In genomic region chr11:101616104-101616503, GRCm38 (mm10) we compare ENCODE assay signal across 27 mouse cellular contexts. TPM values are rescaled to one million over a fixed set of nuclear protein-coding genes. Genes with fewer than 3 reads are reported as not detected.
A peak's percentile ranks its signal among the peaks of the same experiment; 100 is the strongest.
DNase-seq lines count a peak whose midpoint lies in the region; ATAC-seq lines count a peak whose summit lies in the region.
"Had no signal": no experiment of that assay in that cellular context is flagged by ENCODE, and none has a peak within 500 bp of the region (broad histone marks: within the 10 kb centered on the region; RNA-seq: fewer than 3 reads in every experiment).

No protein-coding gene starts in this region.

- H3K4me2 ChIP-seq in forebrain, embryonic 15.5 days (replicated peaks) = no peak overlapping the region
- H3K4me2 ChIP-seq in forebrain, embryonic 12.5 days = no peak overlapping the region
- H3K4me2 ChIP-seq in liver, embryonic 12.5 days = peak overlapping the region; percentile 17
- H3K4me2 ChIP-seq in liver, embryonic 11.5 days = no peak overlapping the region
- H3K4me2 ChIP-seq in liver, embryonic 13.5 days = peak overlapping the region; percentile 38
- H3K4me2 ChIP-seq in liver, embryonic 16.5 days (ENCODE audit: low read depth, low read length) = no peak overlapping the region
- no peak overlapping the region for H3K4me2 ChIP-seq in intestine, embryonic 16.5 days (ENCODE audit: low read depth, low read length)
- H3K4me2 ChIP-seq: embryonic facial prominence, embryonic 12.5 days; embryonic facial prominence, embryonic 15.5 days; heart, embryonic 11.5 days; hindbrain, embryonic 13.5 days; intestine, embryonic 15.5 days had no signal

- peak overlapping the region; percentile 77; the same call in 1 of the 2 replicates for H3K27ac ChIP-seq in forebrain, embryonic 15.5 days (replicated peaks)
- no peak overlapping the region for H3K27ac ChIP-seq in forebrain, embryonic 12.5 days
- H3K27ac ChIP-seq in liver, embryonic 12.5 days = no peak overlapping the region; the same call in 1 of the 2 replicates
- H3K27ac ChIP-seq in liver, embryonic 11.5 days (ENCODE audit: low read depth, low read length) = no peak overlapping the region
- peak overlapping the region; percentile 51 for H3K27ac ChIP-seq in liver, embryonic 13.5 days
- peak overlapping the region; percentile 35 for H3K27ac ChIP-seq in liver, embryonic 16.5 days (ENCODE audit: low read length)
- H3K27ac ChIP-seq in intestine, embryonic 16.5 days (ENCODE audit: low read length) = no peak overlapping the region
- H3K27ac ChIP-seq: embryonic facial prominence, embryonic 12.5 days; embryonic facial prominence, embryonic 15.5 days; hindbrain, embryonic 13.5 days; intestine, embryonic 15.5 days had no signal

- peaks cover 38% of the 10 kb centered on the region for H3K4me1 ChIP-seq in forebrain, embryonic 15.5 days
- H3K4me1 ChIP-seq in forebrain, embryonic 12.5 days = peaks cover 35% of the 10 kb centered on the region
- peaks cover 46% of the 10 kb centered on the region for H3K4me1 ChIP-seq in liver, embryonic 12.5 days
- H3K4me1 ChIP-seq in liver, embryonic 11.5 days (replicated peaks; ENCODE audit: control insufficient read depth, insufficient read depth, low read length) = peaks cover 24% of the 10 kb centered on the region
- peaks cover 49% of the 10 kb centered on the region for H3K4me1 ChIP-seq in liver, embryonic 13.5 days (replicated peaks)
- H3K4me1 ChIP-seq in liver, embryonic 16.5 days (ENCODE audit: control insufficient read depth, low read depth, low read length) = peaks cover 38% of the 10 kb centered on the region
- H3K4me1 ChIP-seq in intestine, embryonic 16.5 days (ENCODE audit: control insufficient read depth, insufficient read depth, low read length) = no peaks in the 10 kb centered on the region

- no peak for ATAC-seq in forebrain, embryonic 15.5 days (replicated peaks)
- ATAC-seq in forebrain, embryonic 12.5 days (ENCODE audit: low FRiP score) = no peak
- peak; percentile 67 for ATAC-seq in liver, embryonic 12.5 days
- no peak for ATAC-seq in liver, embryonic 11.5 days (replicated peaks; ENCODE audit: low FRiP score)
- peak; percentile 75 for ATAC-seq in liver, embryonic 13.5 days (ENCODE audit: low read depth)
- ATAC-seq in liver, embryonic 16.5 days (ENCODE audit: low read depth) = 0 out of 2 replicates have a peak, but pooled peaks have one; percentile 25
- ATAC-seq in intestine, embryonic 16.5 days = no peak
- ATAC-seq: CD4-positive, CD25-positive, alpha-beta regulatory T cell, adult 4 months; hindbrain, embryonic 16.5 days had no signal

- 93% methylated on average over 8 of the region's 8 CpGs for WGBS in forebrain, embryonic 15.5 days
- WGBS in forebrain, embryonic 12.5 days = 95% methylated on average over 8 of the region's 8 CpGs
- WGBS in liver, embryonic 12.5 days (ENCODE audit: insufficient replicate concordance) = 58% methylated on average over 8 of the region's 8 CpGs
- WGBS in liver, embryonic 11.5 days = 73% methylated on average over 8 of the region's 8 CpGs
- WGBS in liver, embryonic 13.5 days (ENCODE audit: insufficient replicate concordance) = 45% methylated on average over 8 of the region's 8 CpGs
- 49% methylated on average over 8 of the region's 8 CpGs for WGBS in liver, embryonic 16.5 days (ENCODE audit: insufficient replicate concordance)
- WGBS in intestine, embryonic 16.5 days = 85% methylated on average over 8 of the region's 8 CpGs

- H3K4me3 ChIP-seq in forebrain, embryonic 15.5 days = no peak overlapping the region
- H3K4me3 ChIP-seq in forebrain, embryonic 12.5 days (replicated peaks) = no peak overlapping the region
- no peak overlapping the region for H3K4me3 ChIP-seq in liver, embryonic 12.5 days
- no peak overlapping the region for H3K4me3 ChIP-seq in liver, embryonic 11.5 days (ENCODE audit: low read depth, low read length)
- H3K4me3 ChIP-seq in liver, embryonic 13.5 days (replicated peaks) = no peak overlapping the region
- no peak overlapping the region for H3K4me3 ChIP-seq in liver, embryonic 16.5 days (ENCODE audit: low read depth, low read length)
- no peak overlapping the region for H3K4me3 ChIP-seq in intestine, embryonic 16.5 days (ENCODE audit: low read length)
- H3K4me3 ChIP-seq: embryonic facial prominence, embryonic 12.5 days; embryonic facial prominence, embryonic 15.5 days; hindbrain, embryonic 10.5 days; hindbrain, embryonic 13.5 days; intestine, embryonic 15.5 days had no signal

- no peak for DNase-seq in liver, embryonic 11.5 days (ENCODE audit: low spot score)
- DNase-seq in liver, embryonic 13.5 days = no peak
- no peak for DNase-seq in embryo, embryonic 11 days
- DNase-seq: adrenal gland, adult 2 months; adrenal gland, postnatal 14 days; cerebellum, adult 18-20 months; cerebellum, adult 9-10 months; cerebellum, postnatal 14 days; gastrocnemius, postnatal 14 days; heart, adult 11 months; heart, postnatal 36 days had no signal

- no peaks in the 10 kb centered on the region for H3K36me3 ChIP-seq in forebrain, embryonic 15.5 days
- no peaks in the 10 kb centered on the region for H3K36me3 ChIP-seq in forebrain, embryonic 12.5 days (replicated peaks)
- no peaks in the 10 kb centered on the region for H3K36me3 ChIP-seq in liver, embryonic 12.5 days
- H3K36me3 ChIP-seq in liver, embryonic 11.5 days (ENCODE audit: control insufficient read depth, insufficient read depth, low read length) = no peaks in the 10 kb centered on the region
- H3K36me3 ChIP-seq in liver, embryonic 13.5 days = no peaks in the 10 kb centered on the region
- H3K36me3 ChIP-seq in liver, embryonic 16.5 days (ENCODE audit: control insufficient read depth, insufficient read depth) = no peaks in the 10 kb centered on the region
- no peaks in the 10 kb centered on the region for H3K36me3 ChIP-seq in intestine, embryonic 16.5 days (ENCODE audit: control insufficient read depth, insufficient read depth, low read length)
- H3K36me3 ChIP-seq: embryonic facial prominence, embryonic 12.5 days; embryonic facial prominence, embryonic 15.5 days; hindbrain, embryonic 10.5 days; hindbrain, embryonic 13.5 days; intestine, embryonic 15.5 days had no signal

- no peaks in the 10 kb centered on the region for H3K27me3 ChIP-seq in forebrain, embryonic 15.5 days
- no peaks in the 10 kb centered on the region for H3K27me3 ChIP-seq in forebrain, embryonic 12.5 days
- peaks cover 12% of the 10 kb centered on the region; the same call in 1 of the 2 replicates for H3K27me3 ChIP-seq in liver, embryonic 12.5 days (replicated peaks)
- peaks cover 3% of the 10 kb centered on the region; the same call in 1 of the 2 replicates for H3K27me3 ChIP-seq in liver, embryonic 11.5 days (replicated peaks; ENCODE audit: control insufficient read depth, insufficient read depth, low read length)
- no peaks in the 10 kb centered on the region for H3K27me3 ChIP-seq in liver, embryonic 13.5 days
- no peaks in the 10 kb centered on the region; the same call in 1 of the 2 replicates for H3K27me3 ChIP-seq in liver, embryonic 16.5 days (ENCODE audit: control insufficient read depth, insufficient read depth, low read depth, low read length)
- no peaks in the 10 kb centered on the region for H3K27me3 ChIP-seq in intestine, embryonic 16.5 days (replicated peaks; ENCODE audit: control insufficient read depth, insufficient read depth, low read length)
- H3K27me3 ChIP-seq: embryonic facial prominence, embryonic 12.5 days; embryonic facial prominence, embryonic 15.5 days; intestine, embryonic 15.5 days had no signal

- H3K9me3 ChIP-seq in forebrain, embryonic 15.5 days = no peaks in the 10 kb centered on the region
- no peaks in the 10 kb centered on the region for H3K9me3 ChIP-seq in forebrain, embryonic 12.5 days
- no peaks in the 10 kb centered on the region for H3K9me3 ChIP-seq in liver, embryonic 12.5 days (replicated peaks)
- no peaks in the 10 kb centered on the region for H3K9me3 ChIP-seq in liver, embryonic 11.5 days (ENCODE audit: control insufficient read depth, low read length)
- H3K9me3 ChIP-seq in liver, embryonic 13.5 days (replicated peaks) = no peaks in the 10 kb centered on the region
- H3K9me3 ChIP-seq in liver, embryonic 16.5 days (replicated peaks; ENCODE audit: control insufficient read depth, low read length) = no peaks in the 10 kb centered on the region
- no peaks in the 10 kb centered on the region for H3K9me3 ChIP-seq in intestine, embryonic 16.5 days (ENCODE audit: control insufficient read depth, low read length)
- H3K9me3 ChIP-seq: embryonic facial prominence, embryonic 12.5 days; embryonic facial prominence, embryonic 15.5 days; hindbrain, embryonic 10.5 days; hindbrain, embryonic 13.5 days; intestine, embryonic 15.5 days had no signal

- no peak overlapping the region for H3K9ac ChIP-seq in forebrain, embryonic 15.5 days (replicated peaks)
- no peak overlapping the region for H3K9ac ChIP-seq in forebrain, embryonic 12.5 days
- no peak overlapping the region for H3K9ac ChIP-seq in liver, embryonic 12.5 days
- H3K9ac ChIP-seq in liver, embryonic 11.5 days (ENCODE audit: low read depth, low read length) = no peak overlapping the region
- no peak overlapping the region for H3K9ac ChIP-seq in liver, embryonic 13.5 days
- no peak overlapping the region for H3K9ac ChIP-seq in liver, embryonic 16.5 days (ENCODE audit: low read depth, low read length)
- H3K9ac ChIP-seq in intestine, embryonic 16.5 days (ENCODE audit: low read depth, low read length) = no peak overlapping the region
- H3K9ac ChIP-seq: embryonic facial prominence, embryonic 12.5 days; embryonic facial prominence, embryonic 15.5 days; intestine, embryonic 15.5 days had no signal

RNA-seq across cellular contexts. Expression of gene Rdm1, which starts 10.9 kb away (rescaled TPM):
- 31.0 and 34.6 TPM in 2 replicates for polyA plus RNA-seq in forebrain, embryonic 15.5 days (2015; fragmentation: Nextera tagmentation; extraction: Ambion mirVana)
- polyA plus RNA-seq in forebrain, embryonic 12.5 days (2016; fragmentation: Nextera tagmentation; extraction: Ambion mirVana) = 50.9 and 58.5 TPM in 2 replicates
- polyA plus RNA-seq in liver, embryonic 12.5 days (2016; fragmentation: Nextera tagmentation; extraction: Ambion mirVana) = 11.8 and 12.4 TPM in 2 replicates
- 13.8 and 15.3 TPM in 2 replicates for polyA plus RNA-seq in liver, embryonic 11.5 days (2014; fragmentation: Nextera tagmentation; extraction: Ambion mirVana)
- polyA plus RNA-seq in liver, embryonic 13.5 days (2015; fragmentation: Nextera tagmentation; extraction: Ambion mirVana) = 8.3 and 8.6 TPM in 2 replicates
- polyA plus RNA-seq in liver, embryonic 16.5 days (2015; fragmentation: Nextera tagmentation; extraction: Ambion mirVana) = 10.1 and 13.2 TPM in 2 replicates
- 36.3 and 41.7 TPM in 2 replicates for polyA plus RNA-seq in intestine, embryonic 16.5 days (2015; fragmentation: Nextera tagmentation; extraction: Ambion mirVana)

RNA-seq across cellular contexts. Expression of gene Gm11634, which starts 17.0 kb away (rescaled TPM):
- not detected in 2 replicates for polyA plus RNA-seq in forebrain, embryonic 15.5 days (2015; fragmentation: Nextera tagmentation; extraction: Ambion mirVana)
- polyA plus RNA-seq in forebrain, embryonic 12.5 days (2016; fragmentation: Nextera tagmentation; extraction: Ambion mirVana) = not detected in 2 replicates
- polyA plus RNA-seq in liver, embryonic 12.5 days (2016; fragmentation: Nextera tagmentation; extraction: Ambion mirVana) = not detected in 2 replicates
- not detected in 2 replicates for polyA plus RNA-seq in liver, embryonic 11.5 days (2014; fragmentation: Nextera tagmentation; extraction: Ambion mirVana)
- polyA plus RNA-seq in liver, embryonic 13.5 days (2015; fragmentation: Nextera tagmentation; extraction: Ambion mirVana) = not detected in 2 replicates
- polyA plus RNA-seq in liver, embryonic 16.5 days (2015; fragmentation: Nextera tagmentation; extraction: Ambion mirVana) = 0.15 TPM in 1 of 2 replicates, not detected in the other
- polyA plus RNA-seq in intestine, embryonic 16.5 days (2015; fragmentation: Nextera tagmentation; extraction: Ambion mirVana) = not detected in 2 replicates
- polyA plus RNA-seq: adrenal gland, adult 2 months; C2C12; CD4-positive, CD25-positive, alpha-beta regulatory T cell, adult 4 months; embryonic facial prominence, embryonic 12.5 days; embryonic facial prominence, embryonic 15.5 days; heart, embryonic 11.5 days; heart, embryonic 14.5 days; heart, postnatal 0 days; hindbrain, embryonic 10.5 days; hindbrain, embryonic 13.5 days; hindbrain, embryonic 16.5 days; intestine, embryonic 15.5 days had no signal

RNA-seq across cellular contexts. Expression of gene Tmem106a, which starts 34.1 kb away (rescaled TPM):
- 2.0 and 2.3 TPM in 2 replicates for polyA plus RNA-seq in forebrain, embryonic 15.5 days (2015; fragmentation: Nextera tagmentation; extraction: Ambion mirVana)
- 1.8 and 3.0 TPM in 2 replicates for polyA plus RNA-seq in forebrain, embryonic 12.5 days (2016; fragmentation: Nextera tagmentation; extraction: Ambion mirVana)
- polyA plus RNA-seq in liver, embryonic 12.5 days (2016; fragmentation: Nextera tagmentation; extraction: Ambion mirVana) = 5.0 and 5.3 TPM in 2 replicates
- 6.2 and 6.8 TPM in 2 replicates for polyA plus RNA-seq in liver, embryonic 11.5 days (2014; fragmentation: Nextera tagmentation; extraction: Ambion mirVana)
- polyA plus RNA-seq in liver, embryonic 13.5 days (2015; fragmentation: Nextera tagmentation; extraction: Ambion mirVana) = 5.5 and 5.7 TPM in 2 replicates
- 7.4 and 8.0 TPM in 2 replicates for polyA plus RNA-seq in liver, embryonic 16.5 days (2015; fragmentation: Nextera tagmentation; extraction: Ambion mirVana)
- 38.6 and 49.4 TPM in 2 replicates for polyA plus RNA-seq in intestine, embryonic 16.5 days (2015; fragmentation: Nextera tagmentation; extraction: Ambion mirVana)

RNA-seq across cellular contexts. Expression of gene Arl4d, which starts 49.2 kb away (rescaled TPM):
- 45.8 TPM in 2 replicates for polyA plus RNA-seq in forebrain, embryonic 15.5 days (2015; fragmentation: Nextera tagmentation; extraction: Ambion mirVana)
- polyA plus RNA-seq in forebrain, embryonic 12.5 days (2016; fragmentation: Nextera tagmentation; extraction: Ambion mirVana) = 16.2 and 24.1 TPM in 2 replicates
- polyA plus RNA-seq in liver, embryonic 12.5 days (2016; fragmentation: Nextera tagmentation; extraction: Ambion mirVana) = 1.0 and 1.3 TPM in 2 replicates
- 3.6 and 3.9 TPM in 2 replicates for polyA plus RNA-seq in liver, embryonic 11.5 days (2014; fragmentation: Nextera tagmentation; extraction: Ambion mirVana)
- 1.1 TPM in 2 replicates for polyA plus RNA-seq in liver, embryonic 13.5 days (2015; fragmentation: Nextera tagmentation; extraction: Ambion mirVana)
- 0.99 and 1.3 TPM in 2 replicates for polyA plus RNA-seq in liver, embryonic 16.5 days (2015; fragmentation: Nextera tagmentation; extraction: Ambion mirVana)
- 6.6 and 6.9 TPM in 2 replicates for polyA plus RNA-seq in intestine, embryonic 16.5 days (2015; fragmentation: Nextera tagmentation; extraction: Ambion mirVana)
- polyA plus RNA-seq: CD4-positive, CD25-positive, alpha-beta regulatory T cell, adult 4 months had no signal

Comparison
In these comparisons a context has a peak if more than half of its experiments do, and no peak if none do; other contexts are left out.
1. ATAC-seq: peak in liver, embryonic 12.5 days (single experiment), liver, embryonic 13.5 days (single experiment) and liver, embryonic 16.5 days (single experiment); none in forebrain, embryonic 15.5 days (single experiment), forebrain, embryonic 12.5 days (single experiment), liver, embryonic 11.5 days (single experiment) and intestine, embryonic 16.5 days (single experiment).
2. H3K27ac ChIP-seq: peak in forebrain, embryonic 15.5 days (single experiment), liver, embryonic 13.5 days (single experiment) and liver, embryonic 16.5 days (single experiment); none in forebrain, embryonic 12.5 days (single experiment), liver, embryonic 12.5 days (single experiment), liver, embryonic 11.5 days (single experiment) and intestine, embryonic 16.5 days (single experiment).
3. H3K4me2 ChIP-seq: peak in liver, embryonic 12.5 days (single experiment) and liver, embryonic 13.5 days (single experiment); none in forebrain, embryonic 15.5 days (single experiment), forebrain, embryonic 12.5 days (single experiment), liver, embryonic 11.5 days (single experiment), liver, embryonic 16.5 days (single experiment) and intestine, embryonic 16.5 days (single experiment).